Mouse (Mus musculus) urinary bladder, adult 2 months (tissue): ENCODE data around the gene Gm8220. TPM values are rescaled to one million over a fixed set of nuclear protein-coding genes. Genes with fewer than 3 reads are reported as not detected.
"Not testable (repeated sequence)": the region's sequence is repeated elsewhere in the genome, so short reads cannot be mapped to it uniquely, and the experiment has no call there.

Experiments used
- DNase-seq: peaks from one replicate; pipeline ENCODE4 v3.0.0; 2022; ENCODE audit warnings: low spot score
- polyA plus RNA-seq: library from polyadenylated mRNA; depleted of rRNA; stranded (reverse); fragments of >200 nt; gene quantifications from 2 replicates; pipeline ENCODE4 v1.2.3, GENCODE M21; 2012; rRNA removed

The Gm8220 gene
- polyA plus RNA-seq: not detected in 2 replicates

- not testable (repeated sequence) for DNase-seq
These were observed at the start of gene Gm8220 for GRCm38 (mm10) chr14:44285280-44285679. TSS of gene Gm8220 (plus strand) at chr14:44285580.

- DNase-seq: no peak
These were observed 37.3 kb upstream of the Gm8220 start for GRCm38 (mm10) chr14:44248039-44248438.

- not testable (repeated sequence) for DNase-seq
These were observed 26.7 kb downstream of the Gm8220 start for GRCm38 (mm10) chr14:44312049-44312448.

- DNase-seq: not testable (repeated sequence)
These were observed 53.1 kb downstream of the Gm8220 start, which contains the start of gene Gm5930 for GRCm38 (mm10) chr14:44338484-44338883. TSS of gene Gm5930 (minus strand) at chr14:44338584.

Other genes with a start within 250 kb of the Gm8220 start
- gene Ear2, start 182.9 kb upstream of the Gm8220 start, polyA plus RNA-seq: 16.7 and 16.8 TPM in 2 replicates
- not detected in 2 replicates for gene Gm3327, start 161.7 kb upstream of the Gm8220 start, polyA plus RNA-seq
- gene Gm8212, start 87.9 kb upstream of the Gm8220 start, polyA plus RNA-seq: not detected in 2 replicates
- not detected in 2 replicates for gene 4930503E14Rik, start 72.3 kb upstream of the Gm8220 start, polyA plus RNA-seq
- gene Gm5930, start 53.0 kb downstream of the Gm8220 start, polyA plus RNA-seq: not detected in 2 replicates
- not detected in 2 replicates for gene Gm8229, start 79.8 kb downstream of the Gm8220 start, polyA plus RNA-seq
- gene Gm3371, start 125.1 kb downstream of the Gm8220 start, polyA plus RNA-seq: not detected in 2 replicates
- gene Gm8232, start 148.1 kb downstream of the Gm8220 start, polyA plus RNA-seq: not detected in 2 replicates
- not detected in 2 replicates for gene BC061237, start 206.9 kb downstream of the Gm8220 start, polyA plus RNA-seq
- not detected in 2 replicates for gene Gm17093, start 232.7 kb downstream of the Gm8220 start, polyA plus RNA-seq